Mouse (Mus musculus): Measurements from ENCODE around the gene Gpalpp1.

- TF ChIP-seq ZNF384 (IDR thresholded peaks at IDR 0.05; ENCODE audit: low read depth, low read length) (peak; percentile 82), HCFC1 (IDR thresholded peaks at IDR 0.05; ENCODE audit: borderline replicate concordance, insufficient read depth, low read length) (no peak), CHD2 (IDR thresholded peaks at IDR 0.05; ENCODE audit: low read depth, low read length) (no peak), MAFK (IDR thresholded peaks at IDR 0.05; ENCODE audit: insufficient read depth, low read depth, low read length) (no peak)
These were observed 24.4 kb upstream of the Gpalpp1 start for GRCm38 (mm10) chr14:76134975-76135374.

Measured in ES-E14 (cell line).